Mouse (Mus musculus): ENCODE measurements around the gene Larp1.
"Not testable (repeated sequence)": the region's sequence is repeated elsewhere in the genome, so short reads cannot be mapped to it uniquely, and the experiment has no call there.

Gene Larp1

GRCm38 (mm10) chr11:58029869-58030268 is 21.0 kb downstream of the Larp1 start:
- DNase-seq = no peak

DNA sequence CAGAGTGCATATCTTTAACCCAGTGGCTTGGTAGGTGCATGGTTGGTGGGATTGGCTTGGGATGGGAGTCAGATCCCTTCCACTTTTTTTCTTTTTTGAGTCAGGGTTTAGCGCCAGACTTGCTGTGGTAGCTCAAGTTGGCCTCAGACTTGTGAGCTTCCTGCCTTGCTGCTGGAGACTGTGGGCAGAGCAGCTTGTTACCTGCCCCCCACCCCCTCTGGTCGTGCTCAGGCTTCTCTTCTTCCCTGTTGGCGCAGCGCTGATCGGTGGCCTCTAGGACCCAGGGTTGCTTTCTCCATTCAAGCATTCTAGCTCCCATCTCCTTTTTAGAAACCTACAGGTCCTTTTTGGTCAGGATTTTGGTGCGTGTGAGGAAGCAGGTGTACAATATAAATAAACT is 22.3 kb downstream of the Larp1 start:
- no peak for DNase-seq

- no peak for DNase-seq
Observed at GRCm38 (mm10) chr11:58033635-58034034, 24.8 kb downstream of the Larp1 start.

DNA sequence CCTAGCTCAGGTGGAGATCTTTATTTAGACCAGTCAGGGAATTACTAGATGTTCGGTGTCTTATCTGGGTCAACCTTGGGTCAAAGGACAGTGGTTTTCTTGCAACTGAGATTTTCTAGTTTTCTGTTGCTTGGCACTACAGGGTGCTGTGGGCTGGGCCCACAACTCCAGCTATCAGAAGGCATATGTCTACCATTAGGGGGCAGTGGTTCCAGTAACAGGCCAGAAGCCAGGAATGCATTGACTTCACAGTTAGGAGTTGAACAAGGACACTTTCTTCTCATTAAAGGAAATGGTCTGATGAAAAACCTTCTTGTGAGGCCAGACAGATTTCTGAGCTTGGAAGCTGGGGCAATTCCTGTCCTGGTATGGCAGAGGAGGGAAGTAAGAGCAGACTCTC is 30.2 kb downstream of the Larp1 start:
- peak; percentile 20 to 24 for DNase-seq

GRCm38 (mm10) chr11:58042861-58043431 is 34.1 kb downstream of the Larp1 start:
- DNase-seq = no peak

- DNase-seq = peak in 1 of 2 experiments; percentile 25
Observed at GRCm38 (mm10) chr11:58046438-58046837, 37.6 kb downstream of the Larp1 start.

- peak in 1 of 2 experiments; percentile 20 for DNase-seq
Observed at GRCm38 (mm10) chr11:58057455-58057854, 48.6 kb downstream of the Larp1 start.

DNA sequence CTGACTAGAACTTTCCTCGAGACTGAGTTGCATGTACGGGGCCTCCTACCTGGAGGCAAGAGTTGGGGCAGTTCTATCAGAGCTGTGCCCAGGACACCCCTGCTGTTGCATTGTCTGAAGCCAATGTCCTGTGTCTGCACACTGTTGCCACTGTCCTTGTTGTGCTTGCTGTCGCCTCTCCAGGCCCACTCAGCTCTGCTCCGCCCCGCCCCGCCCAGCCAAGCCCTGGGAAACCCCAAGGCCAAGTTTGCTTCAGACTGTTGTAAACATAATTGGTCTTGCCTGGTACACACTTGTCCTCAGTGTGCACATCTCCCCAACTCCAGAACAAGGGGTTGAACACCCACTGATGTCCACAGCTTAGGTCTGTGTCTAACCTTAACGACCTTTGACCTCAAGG is 50.9 kb downstream of the Larp1 start:
- peak in 1 of 2 experiments; percentile 27 for DNase-seq

- not testable (repeated sequence) for DNase-seq
Observed at GRCm38 (mm10) chr11:58061218-58061617, 52.4 kb downstream of the Larp1 start.

GRCm38 (mm10) chr11:58062586-58062985 is 53.7 kb downstream of the Larp1 start:
- DNase-seq = no peak

GRCm38 (mm10) chr11:58065025-58065424 is 56.2 kb downstream of the Larp1 start:
- no peak for DNase-seq

DNA sequence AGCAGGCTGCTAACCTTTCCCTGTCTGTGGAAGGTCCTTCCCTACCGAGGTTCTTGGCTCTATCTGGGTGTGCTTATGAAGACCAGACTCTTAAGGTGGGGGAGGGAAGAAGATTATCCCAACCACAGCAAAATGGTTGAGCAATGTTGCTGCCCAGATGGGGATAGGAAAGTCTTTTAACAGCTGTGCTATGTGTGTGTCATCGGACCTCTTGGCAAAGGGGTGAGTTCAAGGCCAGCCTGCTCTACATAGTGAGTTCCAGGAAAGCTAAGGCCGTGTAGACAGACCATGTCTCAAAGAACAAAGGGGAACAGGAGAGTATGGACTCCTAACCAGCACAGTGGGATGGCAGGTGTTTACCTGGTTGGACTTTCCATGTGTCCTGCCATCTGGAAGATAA is 64.1 kb downstream of the Larp1 start:
- no peak for DNase-seq

DNA sequence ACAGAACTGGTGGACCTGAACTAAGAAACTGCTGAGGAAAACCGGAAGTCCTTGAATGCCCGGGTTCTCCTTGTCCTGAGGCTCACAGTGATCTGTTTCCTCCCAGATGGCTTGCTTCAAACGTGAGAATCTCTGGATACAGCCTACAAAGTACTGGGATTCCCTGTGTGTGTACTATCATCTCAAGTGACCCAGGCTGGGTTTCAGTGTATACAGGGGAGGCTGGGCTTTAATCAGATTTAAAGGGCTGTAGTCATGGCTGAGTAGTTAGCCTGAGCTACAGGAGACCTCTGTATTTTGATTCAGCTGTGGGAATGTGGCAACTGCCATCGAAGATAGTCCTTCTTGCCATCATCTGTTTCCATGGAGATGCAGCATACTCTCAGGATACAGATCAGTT is 68.4 kb downstream of the Larp1 start:
- no peak for DNase-seq

GRCm38 (mm10) chr11:58081716-58082115 is 72.9 kb downstream of the Larp1 start:
- no peak for DNase-seq

GRCm38 (mm10) chr11:58092541-58092940 is 83.7 kb downstream of the Larp1 start:
- DNase-seq = peak; percentile 12 to 20

- peak; percentile 43 to 50 for DNase-seq
Observed at GRCm38 (mm10) chr11:58093021-58093528, 84.2 kb downstream of the Larp1 start, which contains the start of gene Gm12248. TSS of gene Gm12248 (minus strand) at chr11:58093134.

DNA sequence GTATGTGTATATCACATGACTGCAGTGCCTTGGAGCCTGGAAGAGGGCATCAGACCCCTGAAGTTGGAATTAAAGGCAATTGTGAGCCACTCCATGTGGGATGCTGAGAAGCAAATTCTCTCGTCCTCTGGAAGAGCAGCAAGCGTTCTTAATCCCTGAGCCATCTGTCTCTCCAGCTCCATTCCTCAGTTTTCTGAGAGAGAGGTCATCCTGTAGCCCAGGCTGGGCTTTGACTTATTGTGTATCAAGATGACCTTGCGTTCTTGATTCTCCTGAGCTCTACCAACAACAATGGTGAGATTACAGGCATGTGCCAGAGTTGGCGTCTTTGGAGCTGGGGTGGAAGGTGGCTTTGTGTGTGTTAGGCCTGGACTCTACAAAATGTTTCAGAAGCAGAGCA is 85.9 kb downstream of the Larp1 start:
- no peak for DNase-seq

- no peak for DNase-seq
Observed at GRCm38 (mm10) chr11:58095561-58095960, 86.7 kb downstream of the Larp1 start.

- peak in 1 of 2 experiments; percentile 14 for DNase-seq
Observed at GRCm38 (mm10) chr11:58096160-58096559, 87.3 kb downstream of the Larp1 start.

DNA sequence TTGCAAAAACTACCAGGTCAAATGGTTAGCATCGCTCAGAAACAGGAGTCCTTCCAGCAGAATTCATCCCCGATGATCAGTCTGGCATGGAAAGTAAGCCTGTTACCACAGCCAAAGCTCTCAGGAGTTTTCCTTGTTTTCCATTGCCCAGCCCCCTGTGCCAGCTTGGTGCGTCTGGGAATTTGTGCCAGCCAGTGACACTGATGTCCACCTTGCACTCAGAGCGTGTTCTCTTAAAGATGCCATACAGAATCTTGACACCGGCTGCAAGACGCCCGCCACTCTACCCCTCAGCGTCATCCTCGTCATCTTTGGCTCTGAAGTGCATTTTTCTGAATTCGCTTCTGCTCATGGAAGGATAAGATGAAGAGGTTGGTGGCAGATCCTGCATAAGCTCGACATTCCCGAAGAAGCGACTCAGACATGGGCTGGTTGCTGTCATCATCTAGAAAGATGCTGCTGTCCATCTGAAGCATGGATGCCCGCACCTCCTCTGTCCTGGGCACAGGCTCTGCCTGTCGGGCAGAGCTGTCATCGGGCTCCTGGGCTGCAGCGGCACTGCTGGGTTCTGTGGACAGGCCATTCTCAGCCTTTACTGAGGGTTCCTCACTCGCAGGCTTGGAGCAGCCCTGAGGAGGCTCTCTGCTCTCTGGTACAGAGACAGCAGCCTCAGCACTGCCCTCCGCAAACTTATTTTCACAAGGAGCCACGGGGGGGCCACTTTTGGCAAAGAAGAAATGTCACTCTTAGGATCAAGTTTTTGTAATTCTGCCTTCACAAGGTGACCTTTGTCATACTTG is 88.2 kb downstream of the Larp1 start:
- DNase-seq = no peak

DNA sequence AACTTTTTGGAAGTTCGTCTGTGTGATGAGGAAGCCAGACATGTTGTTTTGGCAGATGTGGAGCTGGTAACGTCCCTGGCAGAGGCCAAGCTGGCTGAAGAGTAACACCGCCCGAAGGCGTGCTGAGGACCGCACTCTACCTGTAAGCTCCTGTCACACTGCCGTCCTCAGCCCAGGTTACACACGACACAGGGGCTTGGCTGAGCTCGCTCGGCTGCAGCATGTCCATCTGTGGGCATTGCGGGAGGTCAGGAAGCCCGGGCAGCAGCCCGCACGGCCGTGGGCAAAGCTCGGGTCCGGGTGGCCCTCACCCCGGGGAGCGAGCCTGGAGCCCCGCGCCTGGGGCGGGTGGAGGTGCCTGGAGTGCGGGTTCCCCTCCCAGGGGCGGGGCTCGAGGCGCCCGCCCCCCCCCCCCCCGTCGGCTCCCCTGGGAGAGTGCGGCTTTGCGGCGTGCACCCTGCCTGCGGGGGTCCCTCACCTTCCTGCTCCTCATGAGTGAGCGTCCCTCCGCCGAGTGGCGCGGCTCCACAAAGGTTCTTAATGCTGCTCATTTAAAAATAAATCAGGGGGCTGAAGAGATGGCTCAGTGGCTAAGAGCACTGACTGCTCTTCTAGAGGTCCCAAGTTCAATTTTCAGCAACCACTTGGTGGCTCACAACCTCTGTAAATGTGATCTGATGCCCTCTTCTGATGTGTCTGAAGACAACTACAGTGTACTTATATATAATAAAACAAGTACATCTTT is 88.9 kb downstream of the Larp1 start:
- peak; percentile 15 to 18 for DNase-seq

- peak in 1 of 2 experiments; percentile 5 for DNase-seq
Observed at GRCm38 (mm10) chr11:58098366-58098720, 89.5 kb downstream of the Larp1 start.

GRCm38 (mm10) chr11:58100006-58100405 is 91.1 kb downstream of the Larp1 start:
- no peak for DNase-seq
